Mouse (Mus musculus): ENCODE measurements around the gene 1700022I11Rik.

GRCm38 (mm10) chr4:42920726-42921125 is 48.7 kb upstream of the 1700022I11Rik start:
- no peak for TF ChIP-seq CTCF (IDR thresholded peaks at IDR 0.05; ENCODE audit: control insufficient read depth, insufficient read depth, insufficient replicate concordance, low read depth, low read length)
- TF ChIP-seq POLR2A (IDR thresholded peaks at IDR 0.05; ENCODE audit: control insufficient read depth, low read depth, low read length), result no peak

All from testis, adult 2 months (tissue).